Mouse (Mus musculus) embryonic fibroblast, embryonic 13.5 days (primary cell): ENCODE measurements around the gene Spag17.

Source experiments
- CTCF ChIP-seq: IDR thresholded peaks from 2 replicates; pipeline ENCODE4 v1.5.1; 2011; ENCODE audit warnings: mild to moderate bottlenecking, control low read depth, low read length, moderate library complexity, borderline replicate concordance; ENCODE audit not compliant: insufficient read depth
- POLR2A ChIP-seq: IDR thresholded peaks from 2 replicates; pipeline ENCODE4 v1.6.1; 2011; ENCODE audit warnings: low read depth, mild to moderate bottlenecking, control low read depth, low read length, moderate library complexity

GRCm38 (mm10) chr3:100189444-100189843, 304.2 kb downstream of the Spag17 start:
- no peak for TF ChIP-seq POLR2A
- no peak for TF ChIP-seq CTCF
